Mouse (Mus musculus) intestine, postnatal 0 days (tissue): ENCODE results near the gene S100a7a. TPM values are rescaled to one million over a fixed set of nuclear protein-coding genes. Genes with fewer than 3 reads are reported as not detected.

Source experiments
- ATAC-seq: fragments of 200-750 bp; cut with Nextera tagmentation; 2 replicates; pipeline ENCODE4 v1.8.0; 2017; ENCODE audit warnings: mild to moderate bottlenecking, moderate TSS enrichment, moderate library complexity
- H3K27ac ChIP-seq: fragments of 300-500 bp; sonication (generic); 2 replicates; pipeline ENCODE4 v1.5.1; 2014; ENCODE audit warnings: mild to moderate bottlenecking, low read depth, low read length, moderate library complexity
- H3K27me3 ChIP-seq: fragments of 300-500 bp; sonication (generic); replicated peaks from 2 replicates; pipeline ENCODE4 v1.6.1; 2014; ENCODE audit warnings: low read length, mixed read lengths; ENCODE audit not compliant: control insufficient read depth, insufficient read depth
- H3K36me3 ChIP-seq: fragments of 300-500 bp; sonication (generic); 2 replicates; pipeline ENCODE4 v1.6.1; 2014; ENCODE audit warnings: mild to moderate bottlenecking, moderate library complexity; ENCODE audit not compliant: control insufficient read depth, insufficient read depth
- H3K4me1 ChIP-seq: fragments of 300-500 bp; sonication (generic); replicated peaks from 2 replicates; pipeline ENCODE4 v1.6.1; 2014; ENCODE audit warnings: antibody characterized with exemption, low read length, mixed read lengths; ENCODE audit not compliant: control insufficient read depth, insufficient read depth
- H3K4me2 ChIP-seq: fragments of 300-500 bp; sonication (generic); replicated peaks from 2 replicates; pipeline ENCODE4 v1.6.1; 2014; ENCODE audit warnings: low read depth, mild to moderate bottlenecking, moderate library complexity
- H3K4me3 ChIP-seq: fragments of 300-500 bp; sonication (generic); 2 replicates; pipeline ENCODE4 v1.5.1; 2014; ENCODE audit warnings: low read depth, low read length
- H3K9ac ChIP-seq: fragments of 300-500 bp; sonication (generic); 2 replicates; pipeline ENCODE4 v1.6.1; 2014; ENCODE audit warnings: mild to moderate bottlenecking, low read depth, low read length
- H3K9me3 ChIP-seq: fragments of 300-500 bp; sonication (generic); 2 replicates; pipeline ENCODE4 v1.6.1; 2016; ENCODE audit warnings: mixed run types; ENCODE audit not compliant: control insufficient read depth
- CTCF ChIP-seq: sonication (generic); IDR thresholded peaks from 2 replicates; pipeline ENCODE4 v1.5.1; 2016; ENCODE audit warnings: low read depth, mild to moderate bottlenecking, control low read depth, antibody characterized with exemption, moderate library complexity
- WGBS: fragments of 180-500 bp; shearing (Covaris S2); extraction: QIAGEN DNeasy Blood & Tissue Kit; methylation state at CpG from one replicate; pipeline ENCODE4 v1.1.7; 2014; 5-methylcytosine and 5-hydroxymethylcytosine counted together
- polyA plus RNA-seq: library from polyadenylated mRNA; unstranded; fragments of >200 nt; fragmentation: Nextera tagmentation; extraction: Ambion mirVana; gene quantifications from 2 replicates; pipeline ENCODE4 v1.2.1, GENCODE M21; 2015

S100a7a gene
- polyA plus RNA-seq, 1 experiment from 2014 or later, result 0.12 TPM

- H3K4me3 ChIP-seq, result no peak overlapping the region
- TF ChIP-seq CTCF, result no peak
- H3K4me2 ChIP-seq, result peak overlapping the region; percentile 52
- peak; percentile 85 for ATAC-seq
- H3K36me3 ChIP-seq, result no peaks in the 10 kb centered on the region
- H3K9ac ChIP-seq, result no peak overlapping the region
- no peaks in the 10 kb centered on the region for H3K9me3 ChIP-seq
- H3K4me1 ChIP-seq, result peaks cover 4% of the 10 kb centered on the region; the same call in 1 of the 2 replicates
- no peaks in the 10 kb centered on the region for H3K27me3 ChIP-seq
- peak overlapping the region; percentile 57; the same call in 1 of the 2 replicates for H3K27ac ChIP-seq
- WGBS, result 38% methylated on average over 11 of the region's 11 CpGs
Observed at GRCm38 (mm10) chr3:90614611-90615251, 39.1 kb upstream of the S100a7a start.

- Histone ChIP-seq H3K27me3 (no peaks in the 10 kb centered on the region), H3K4me3 (no peak overlapping the region), H3K27ac (peak overlapping the region; percentile 57; the same call in 1 of the 2 replicates), H3K9ac (no peak overlapping the region), H3K9me3 (no peaks in the 10 kb centered on the region), H3K4me2 (peak overlapping the region; percentile 52), H3K36me3 (no peaks in the 10 kb centered on the region), H3K4me1 (peaks cover 4% of the 10 kb centered on the region; the same call in 1 of the 2 replicates)
- TF ChIP-seq CTCF, result peak; percentile 92
- peak; percentile 72 for ATAC-seq
- WGBS, result 4% methylated on average over 7 of the region's 7 CpGs
Observed at GRCm38 (mm10) chr3:90615415-90615814, 38.4 kb upstream of the S100a7a start.

- H3K4me2 ChIP-seq, result peak overlapping the region; percentile 52
Observed at GRCm38 (mm10) chr3:90615911-90616310, 37.9 kb upstream of the S100a7a start.

GRCm38 (mm10) chr3:90617586-90617985, 36.2 kb upstream of the S100a7a start:
- H3K27ac ChIP-seq, result no peak overlapping the region
- H3K4me2 ChIP-seq, result no peak overlapping the region
- H3K4me1 ChIP-seq, result peaks cover 4% of the 10 kb centered on the region; the same call in 1 of the 2 replicates
- peak; percentile 57 for TF ChIP-seq CTCF
- H3K9ac ChIP-seq, result no peak overlapping the region
- WGBS, result 13% methylated on average over 1 of the region's 1 CpGs
- no peak overlapping the region for H3K4me3 ChIP-seq
- H3K36me3 ChIP-seq, result no peaks in the 10 kb centered on the region
- no peak for ATAC-seq
- H3K27me3 ChIP-seq, result no peaks in the 10 kb centered on the region
- H3K9me3 ChIP-seq, result no peaks in the 10 kb centered on the region

More at GRCm38 (mm10) chr3:90615911-90616310, 37.9 kb upstream of the S100a7a start:
- Histone ChIP-seq H3K27me3 (no peaks in the 10 kb centered on the region), H3K9ac (no peak overlapping the region), H3K9me3 (no peaks in the 10 kb centered on the region), H3K4me3 (no peak overlapping the region), H3K36me3 (no peaks in the 10 kb centered on the region), H3K27ac (no peak overlapping the region), H3K4me1 (peaks cover 4% of the 10 kb centered on the region; the same call in 1 of the 2 replicates)
- TF ChIP-seq CTCF, result no peak
- 74% methylated on average over 1 of the region's 1 CpGs for WGBS
- no peak for ATAC-seq

GRCm38 (mm10) chr3:90621552-90621951, 32.3 kb upstream of the S100a7a start:
- Histone ChIP-seq H3K9ac (no peak overlapping the region), H3K36me3 (no peaks in the 10 kb centered on the region), H3K4me2 (no peak overlapping the region), H3K27ac (no peak overlapping the region), H3K27me3 (no peaks in the 10 kb centered on the region), H3K4me3 (no peak overlapping the region), H3K4me1 (peaks cover 5% of the 10 kb centered on the region), H3K9me3 (no peaks in the 10 kb centered on the region)
- 50% methylated on average over 7 of the region's 7 CpGs for WGBS
- no peak for TF ChIP-seq CTCF
- no peak for ATAC-seq

- H3K4me2 ChIP-seq, result no peak overlapping the region
- no peak overlapping the region for H3K9ac ChIP-seq
- H3K27ac ChIP-seq, result no peak overlapping the region
- 19% methylated on average over 2 of the region's 2 CpGs for WGBS
- no peaks in the 10 kb centered on the region for H3K27me3 ChIP-seq
- no peak overlapping the region for H3K4me3 ChIP-seq
- no peak for TF ChIP-seq CTCF
- peak; percentile 34; the same call in 1 of the 2 replicates for ATAC-seq
- H3K36me3 ChIP-seq, result no peaks in the 10 kb centered on the region
- no peaks in the 10 kb centered on the region for H3K9me3 ChIP-seq
- peaks cover 5% of the 10 kb centered on the region for H3K4me1 ChIP-seq
Observed at GRCm38 (mm10) chr3:90623435-90624071, 30.3 kb upstream of the S100a7a start.
